In the genomic region with DNA sequence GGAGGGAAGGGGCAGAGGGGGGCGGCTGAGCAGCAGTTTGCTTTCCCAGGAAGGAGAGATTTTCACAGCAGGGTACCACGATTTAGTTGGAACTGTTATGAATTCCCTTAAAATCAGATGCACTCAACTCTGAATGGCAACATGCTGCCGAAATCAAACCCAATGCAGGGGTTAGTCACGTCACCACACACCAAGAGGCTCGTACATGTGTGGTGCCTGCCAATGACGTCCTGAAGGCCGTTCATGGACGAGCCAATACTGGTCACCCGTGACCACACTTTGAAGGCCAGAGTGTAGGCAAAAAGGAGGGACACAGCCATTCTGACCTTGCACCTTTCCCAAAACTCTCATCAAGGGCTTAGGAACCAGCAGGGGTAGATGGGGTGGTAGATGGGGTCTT, we compare ENCODE assay signal across 35 mouse cellular contexts.
"Had no signal": no experiment of that assay in that cellular context is flagged by ENCODE, and none has a peak within 500 bp of the region (broad histone marks: within the 10 kb centered on the region; RNA-seq: fewer than 3 reads in every experiment).

No protein-coding gene starts in this region.

- H3K27ac ChIP-seq: heart, embryonic 13.5 days; heart, embryonic 15.5 days; hindbrain, embryonic 10.5 days; hindbrain, embryonic 12.5 days; hindbrain, embryonic 13.5 days; hindbrain, embryonic 14.5 days; hindbrain, embryonic 15.5 days; hindbrain, postnatal 0 days; intestine, embryonic 15.5 days; kidney, embryonic 15.5 days; kidney, postnatal 0 days; layer of hippocampus, adult 2 months; left cerebral cortex, adult 2 months had no signal

- H3K9me3 ChIP-seq: heart, embryonic 12.5 days; heart, embryonic 13.5 days; heart, embryonic 15.5 days; hindbrain, embryonic 10.5 days; hindbrain, embryonic 12.5 days; hindbrain, embryonic 13.5 days; hindbrain, embryonic 15.5 days; intestine, embryonic 15.5 days; kidney, embryonic 15.5 days had no signal

- ATAC-seq: hindbrain, embryonic 16.5 days; hindbrain, postnatal 0 days; inflammation-experienced regulatory T-cells, adult 6 months; intestine, embryonic 15.5 days; intestine, embryonic 16.5 days; intestine, postnatal 0 days had no signal

- H3K4me1 ChIP-seq: heart, embryonic 12.5 days; heart, embryonic 13.5 days; heart, embryonic 15.5 days; hindbrain, embryonic 10.5 days; hindbrain, embryonic 12.5 days; hindbrain, embryonic 15.5 days; intestine, embryonic 15.5 days; kidney, embryonic 15.5 days had no signal

- H3K9ac ChIP-seq: heart, embryonic 12.5 days; heart, embryonic 13.5 days; heart, embryonic 15.5 days; hindbrain, embryonic 12.5 days; hindbrain, embryonic 13.5 days; hindbrain, embryonic 14.5 days; hindbrain, embryonic 15.5 days; intestine, embryonic 15.5 days; kidney, embryonic 15.5 days had no signal

- H3K36me3 ChIP-seq: heart, embryonic 12.5 days; heart, embryonic 13.5 days; heart, embryonic 15.5 days; hindbrain, embryonic 10.5 days; hindbrain, embryonic 12.5 days; hindbrain, embryonic 13.5 days; hindbrain, embryonic 15.5 days; intestine, embryonic 15.5 days; kidney, embryonic 15.5 days had no signal

- DNase-seq: heart, postnatal 10 days; heart, postnatal 14 days; heart, postnatal 36 days; heart, postnatal 4 days; kidney, adult 11 months; kidney, adult 18-20 months; kidney, adult 2 months; kidney, adult 8-10 months; kidney, adult 9 months; kidney, postnatal 10 days; kidney, postnatal 14 days; kidney, postnatal 25 days; kidney, postnatal 36 days; kidney, postnatal 4 days; layer of hippocampus, adult 9-11 months; layer of hippocampus, postnatal 36 days had no signal

- H3K4me3 ChIP-seq: heart, embryonic 12.5 days; heart, embryonic 13.5 days; heart, embryonic 15.5 days; hindbrain, embryonic 10.5 days; hindbrain, embryonic 12.5 days; hindbrain, embryonic 13.5 days; hindbrain, embryonic 15.5 days; intestine, embryonic 15.5 days; kidney, embryonic 15.5 days; layer of hippocampus, adult 2 months; left cerebral cortex, adult 2 months had no signal

- H3K27me3 ChIP-seq: heart, embryonic 15.5 days; hindbrain, embryonic 12.5 days; hindbrain, embryonic 15.5 days; intestine, embryonic 15.5 days; kidney, embryonic 15.5 days had no signal

- H3K4me2 ChIP-seq: heart, embryonic 11.5 days; heart, embryonic 12.5 days; heart, embryonic 13.5 days; heart, embryonic 15.5 days; hindbrain, embryonic 12.5 days; hindbrain, embryonic 13.5 days; hindbrain, embryonic 14.5 days; hindbrain, embryonic 15.5 days; intestine, embryonic 15.5 days; kidney, embryonic 15.5 days had no signal
